Mouse (Mus musculus) spleen, postnatal 10 days (tissue): Measurements from ENCODE around the gene Ssbp2.

ENCODE experiments used
- DNase-seq, 2 experiments: peaks; one replicate each; pipeline ENCODE4 v3.0.0; 2021 to 2022; ENCODE audit warnings: low spot score in 2 of 2

The Ssbp2 gene

DNA sequence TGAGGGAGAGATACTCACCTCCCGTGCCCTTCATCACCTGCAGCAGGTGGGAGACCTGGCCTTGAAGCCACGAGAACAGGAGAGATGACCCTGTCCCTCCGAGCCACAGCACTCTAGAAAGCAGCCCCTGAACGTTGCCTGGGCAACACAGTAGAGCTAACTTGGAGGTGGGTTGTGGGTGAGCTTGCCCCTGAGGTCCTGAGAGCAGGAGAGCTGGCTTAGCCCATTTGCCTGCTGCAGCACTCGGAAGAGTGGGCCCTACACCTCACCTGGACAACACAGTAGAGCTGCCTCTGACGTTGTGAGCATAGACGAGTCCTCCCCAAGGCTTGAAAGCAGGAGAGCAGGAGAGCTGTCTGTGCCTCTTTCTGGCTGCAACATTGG is 263.6 kb downstream of the Ssbp2 start:
- no peak for DNase-seq

DNA sequence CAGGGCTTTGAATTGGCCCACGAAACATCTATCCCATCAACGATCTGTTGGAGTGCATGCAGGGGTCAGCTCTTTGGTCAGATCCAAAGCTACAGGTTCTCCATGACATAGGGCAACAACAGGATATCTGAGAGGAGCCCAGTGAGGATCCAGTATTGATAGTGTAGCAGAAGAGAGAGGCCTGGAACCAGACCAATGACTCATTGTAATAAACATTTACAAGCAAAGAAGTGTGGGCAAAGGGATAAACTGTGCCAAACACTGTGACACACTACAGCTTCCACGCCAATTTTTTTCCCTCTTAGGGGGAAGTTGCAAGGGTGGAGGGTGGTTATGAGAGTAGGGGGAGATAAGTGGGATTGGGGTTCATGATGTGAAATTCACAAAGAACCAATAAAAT is 264.1 kb downstream of the Ssbp2 start:
- DNase-seq: no peak

DNA sequence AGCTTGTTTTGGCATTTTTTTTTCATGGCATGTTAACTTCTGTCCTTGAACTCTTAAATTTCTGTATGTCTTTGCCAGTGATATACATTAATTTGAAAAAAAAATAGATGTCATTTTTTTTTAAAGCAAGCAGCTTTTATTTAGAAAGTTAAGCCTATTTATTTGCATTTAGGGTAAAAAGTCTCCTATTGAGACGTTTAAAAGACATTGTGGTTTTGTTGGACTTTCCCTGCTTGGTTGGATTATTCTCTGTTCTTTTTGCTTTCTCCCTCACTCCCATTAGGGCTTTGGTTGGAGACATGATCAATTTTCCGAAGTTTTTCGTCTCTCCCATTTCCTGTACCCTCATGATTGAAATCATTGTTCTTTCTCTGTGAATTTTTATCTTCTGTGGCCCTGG is 265.0 kb downstream of the Ssbp2 start:
- no peak for DNase-seq

DNA sequence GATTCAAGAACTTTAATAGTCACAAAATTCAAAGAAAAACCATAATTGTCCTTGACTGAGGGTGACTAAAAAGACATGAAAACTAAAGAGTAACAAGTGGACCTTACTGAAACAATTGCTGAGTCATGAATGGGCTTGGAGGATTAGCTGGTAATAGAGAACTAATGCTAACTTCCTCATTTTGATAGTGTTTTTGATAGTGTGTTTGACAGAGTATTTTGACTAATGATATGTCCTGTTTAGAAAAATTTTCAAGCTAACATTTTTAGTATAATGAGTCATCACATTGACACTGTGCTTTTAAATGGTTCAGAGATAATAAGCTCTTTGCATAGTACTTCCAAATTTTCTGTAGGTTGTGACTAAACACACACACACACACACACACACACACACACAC is 267.8 kb downstream of the Ssbp2 start:
- no peak for DNase-seq

DNA sequence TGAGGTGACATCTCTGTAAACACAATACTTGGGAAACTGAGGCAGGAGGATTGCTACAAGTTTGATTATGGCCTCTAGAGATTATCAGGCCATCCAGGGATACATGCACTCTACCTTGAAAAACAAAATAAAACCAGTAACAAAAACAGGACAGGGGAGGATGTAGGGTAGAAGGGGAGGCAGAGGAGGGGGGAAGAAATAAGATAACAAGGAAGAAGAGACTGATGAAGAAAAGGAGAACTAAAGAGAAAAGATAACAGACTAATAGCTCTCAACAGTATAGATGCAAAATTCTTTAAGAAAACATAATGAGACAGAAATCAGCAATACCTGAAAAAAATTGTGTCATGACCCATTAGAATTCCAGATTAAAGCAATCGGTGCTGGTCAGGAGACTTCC is 277.1 kb downstream of the Ssbp2 start:
- no peak for DNase-seq

DNA sequence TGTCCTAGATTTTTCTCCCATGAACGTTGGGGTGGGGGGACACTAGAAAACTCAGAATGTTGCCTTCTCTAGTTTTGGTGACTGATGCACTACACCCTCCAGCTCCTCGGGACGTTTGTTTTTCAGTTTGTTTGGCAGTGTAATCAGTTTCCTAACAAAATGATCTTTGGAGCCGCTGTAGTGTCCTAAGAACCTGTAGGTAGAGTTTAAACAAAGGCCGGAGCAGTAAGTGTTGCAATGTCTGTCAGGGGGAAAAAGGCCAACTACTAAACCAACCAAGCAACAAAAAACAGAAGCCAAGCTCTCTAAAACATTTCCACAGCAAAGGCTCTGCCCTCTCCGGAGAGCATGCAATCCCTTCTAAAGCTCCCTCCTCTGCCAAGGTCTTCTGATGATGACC is 280.8 kb downstream of the Ssbp2 start:
- DNase-seq: no peak

DNA sequence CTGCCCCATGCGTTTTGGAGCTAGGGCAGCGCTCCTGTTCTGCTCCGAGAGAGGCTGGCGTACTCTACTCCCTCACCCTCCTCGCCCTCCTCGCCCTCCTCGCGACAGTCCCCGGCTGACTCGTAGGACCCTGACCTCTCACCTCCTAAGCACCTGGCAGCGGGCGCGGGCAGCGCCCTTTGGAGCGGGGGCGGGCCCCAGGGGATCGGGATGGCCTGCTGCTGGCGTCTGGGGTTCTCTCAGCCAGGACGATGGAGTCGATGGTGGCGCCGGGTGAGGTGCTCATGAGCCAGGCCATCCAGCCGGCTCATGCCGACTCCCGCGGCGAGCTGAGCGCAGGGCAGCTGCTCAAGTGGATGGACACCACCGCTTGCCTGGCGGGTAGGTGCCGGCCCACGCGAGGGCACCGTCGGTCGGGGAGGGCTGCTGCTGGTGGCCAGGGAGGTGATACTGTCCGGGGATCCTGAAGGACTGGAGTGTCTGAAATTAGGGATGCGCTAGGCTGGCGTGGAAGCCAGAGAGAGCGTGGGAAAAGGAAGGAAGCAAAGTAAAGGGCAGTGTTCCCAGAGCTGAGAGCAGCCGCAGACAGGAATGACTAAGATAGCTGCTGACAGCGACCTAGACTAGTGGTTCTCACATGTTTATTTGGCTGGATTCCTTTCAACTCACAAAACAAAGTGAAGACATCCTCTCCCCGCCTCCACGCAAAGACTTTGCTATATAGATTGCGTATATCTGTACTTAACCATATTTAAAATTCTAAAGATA is 281.4 kb downstream of the Ssbp2 start, which contains the start of gene Acot12:
Gene Acot12, plus strand, starts transcription at position 233 of the 768 bp plus-strand sequence.
- no peak for DNase-seq

DNA sequence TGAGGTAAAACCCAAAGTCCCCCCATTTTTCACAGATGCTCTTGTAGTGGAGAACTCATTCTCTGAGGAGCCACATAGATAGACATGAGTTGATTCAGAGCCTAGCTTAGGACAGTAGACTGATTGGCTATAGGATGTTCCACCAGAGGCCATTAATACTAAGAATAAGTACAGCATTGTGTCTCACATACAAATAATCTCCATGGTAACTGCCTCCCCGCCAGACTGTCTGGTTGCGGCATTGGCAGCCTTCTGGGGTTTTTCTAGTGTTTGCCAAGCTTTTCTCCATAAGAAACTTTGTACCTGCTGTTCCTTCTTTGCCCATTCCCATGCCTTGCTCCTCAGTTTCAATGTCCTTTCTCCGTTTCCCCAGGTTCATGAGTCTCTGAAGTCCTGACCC is 283.1 kb downstream of the Ssbp2 start:
- no peak for DNase-seq

DNA sequence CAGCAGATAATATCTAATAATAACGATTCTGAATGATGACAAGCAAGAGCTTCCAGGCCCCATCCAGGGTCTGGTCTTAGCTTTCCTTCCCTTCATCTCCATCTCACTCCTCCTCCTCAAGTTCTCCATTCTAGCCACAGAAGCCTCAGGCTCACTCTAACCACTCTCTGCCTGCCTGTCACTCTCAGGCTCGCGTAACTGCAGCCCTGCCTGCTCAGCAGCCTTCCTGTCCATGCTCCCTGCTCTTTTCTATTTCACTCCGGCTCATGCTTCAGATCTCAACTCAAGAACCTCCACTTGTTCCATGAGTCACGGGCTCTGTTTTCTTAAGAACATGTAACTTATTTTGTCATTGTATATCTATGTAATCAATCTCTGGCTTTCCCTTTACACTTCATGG is 286.4 kb downstream of the Ssbp2 start:
- DNase-seq: no peak

DNA sequence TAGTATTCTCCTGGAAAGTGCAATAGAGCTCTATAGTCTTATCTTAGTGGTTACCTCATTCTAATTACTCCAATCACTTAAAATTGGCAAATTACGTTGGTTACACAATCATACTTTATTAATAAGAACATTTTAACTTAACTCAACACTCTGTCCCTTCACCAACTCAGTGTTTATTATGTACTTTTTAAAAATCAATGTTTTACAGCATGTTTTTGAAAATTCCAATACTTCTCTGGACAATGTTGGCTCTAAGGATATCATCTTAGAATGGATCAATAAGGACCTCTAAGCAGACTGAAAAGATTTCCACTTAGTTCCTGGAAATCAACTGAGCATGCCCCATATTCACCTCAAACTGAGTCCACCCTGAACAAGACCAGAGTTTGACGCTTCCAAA is 288.3 kb downstream of the Ssbp2 start:
- no peak for DNase-seq

DNA sequence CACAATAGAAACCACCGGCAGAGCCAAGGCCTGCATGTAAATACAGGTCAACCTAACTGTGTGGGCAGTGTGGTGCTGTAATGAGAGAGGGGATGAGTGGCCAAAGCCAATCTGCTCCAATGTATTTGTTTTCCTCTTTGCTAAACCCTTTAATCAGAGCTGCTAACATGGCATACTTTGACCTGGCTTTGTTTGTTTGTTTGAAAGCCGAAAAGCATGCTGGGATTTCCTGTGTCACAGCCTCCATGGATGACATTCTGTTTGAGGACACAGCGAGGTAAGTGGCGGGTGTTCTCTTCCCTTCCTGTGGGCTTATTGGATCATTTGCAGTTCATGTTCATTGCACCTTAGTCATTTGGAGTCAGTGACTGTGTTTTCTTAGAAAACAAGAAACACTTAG is 289.9 kb downstream of the Ssbp2 start:
- DNase-seq: no peak
